Mouse (Mus musculus) C2C12 (cell line): ENCODE measurements around the gene Mtor.

Source experiments
- CEBPB ChIP-seq: IDR thresholded peaks from one replicate; pipeline ENCODE4 v1.6.1; 2011; ENCODE audit warnings: low read depth, mild to moderate bottlenecking, control low read depth, moderate library complexity
- CTCF ChIP-seq: IDR thresholded peaks from one replicate; pipeline ENCODE4 v1.5.1; 2011; ENCODE audit not compliant: control insufficient read depth, insufficient read depth, insufficient read length
- MAX ChIP-seq: IDR thresholded peaks from one replicate; pipeline ENCODE4 v1.6.1; 2011; ENCODE audit warnings: mild to moderate bottlenecking, control low read depth
- MYOD1 ChIP-seq: IDR thresholded peaks from one replicate; pipeline ENCODE4 v1.6.1; 2011; ENCODE audit warnings: low read depth; ENCODE audit not compliant: control insufficient read depth, insufficient read length
- MYOG ChIP-seq: IDR thresholded peaks from one replicate; pipeline ENCODE4 v1.6.1; 2011; ENCODE audit not compliant: control insufficient read depth, insufficient read length; ENCODE audit errors: extremely low read depth
- USF1 ChIP-seq: IDR thresholded peaks from one replicate; pipeline ENCODE4 v1.6.1; 2011; ENCODE audit warnings: low read depth, mild to moderate bottlenecking, control low read depth, moderate library complexity

- TF ChIP-seq CTCF (no peak), USF1 (no peak), MAX (no peak), MYOD1 (no peak), CEBPB (no peak), MYOG (no peak)
These were observed 15.9 kb downstream of the Mtor start for GRCm38 (mm10) chr4:148464301-148464700.
